Mouse (Mus musculus): ENCODE measurements around the gene Slc52a3.

Slc52a3 gene

GRCm38 (mm10) chr2:151999669-152000290 is 3.5 kb downstream of the Slc52a3 start:
- DNase-seq (ENCODE audit: low spot score): no peak

GRCm38 (mm10) chr2:152000291-152000679 is 4.0 kb downstream of the Slc52a3 start:
- DNase-seq (ENCODE audit: low spot score): no peak

- no peak for DNase-seq (ENCODE audit: low spot score)
These were observed 4.4 kb downstream of the Slc52a3 start for GRCm38 (mm10) chr2:152000735-152001134.

- DNase-seq (ENCODE audit: low spot score): no peak
These were observed 6.2 kb downstream of the Slc52a3 start for GRCm38 (mm10) chr2:152002529-152002928.

DNA sequence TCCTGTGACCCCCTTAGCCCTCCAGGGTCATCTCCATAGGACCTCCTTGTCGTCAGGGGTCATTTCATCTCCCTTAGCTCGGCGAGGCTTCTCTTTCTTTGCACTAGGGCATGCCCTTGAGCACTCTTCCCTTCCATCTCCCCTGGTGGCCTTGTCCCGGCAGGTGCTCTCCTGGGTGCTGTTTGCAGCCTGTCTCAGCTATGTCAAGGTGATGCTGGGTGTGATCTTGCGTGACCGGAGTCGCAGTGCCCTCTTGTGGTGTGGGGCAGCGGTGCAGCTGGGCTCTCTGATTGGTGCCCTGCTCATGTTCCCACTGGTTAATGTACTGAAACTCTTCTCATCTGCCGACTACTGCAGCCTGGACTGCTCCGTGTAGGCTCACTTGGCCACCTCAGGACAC is 11.5 kb downstream of the Slc52a3 start:
- DNase-seq (ENCODE audit: low spot score): no peak

- no peak for DNase-seq (ENCODE audit: low spot score)
These were observed 12.9 kb downstream of the Slc52a3 start for GRCm38 (mm10) chr2:152009061-152009779.

- DNase-seq (ENCODE audit: low spot score): no peak
These were observed 13.9 kb downstream of the Slc52a3 start for GRCm38 (mm10) chr2:152010251-152010650.

DNA sequence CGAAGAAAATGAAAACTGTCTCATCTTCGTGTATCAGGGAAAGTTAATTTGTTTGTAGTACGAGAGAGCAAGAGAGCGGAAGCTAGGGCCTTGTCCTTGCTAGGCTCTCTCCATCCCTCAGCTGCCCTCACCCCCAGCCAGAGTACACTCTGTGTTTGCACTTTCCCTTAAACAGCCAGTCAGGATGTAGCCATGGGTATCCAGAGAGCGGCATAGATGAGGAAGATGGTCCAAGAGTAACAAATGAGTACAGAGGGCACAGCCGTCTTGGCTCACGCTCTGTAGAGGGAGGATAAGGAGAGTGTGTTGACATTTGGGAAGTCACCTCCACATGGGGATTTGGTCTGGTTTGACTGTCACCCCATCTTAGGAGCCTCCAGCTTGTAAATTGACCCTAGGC is 14.3 kb downstream of the Slc52a3 start:
- DNase-seq (ENCODE audit: low spot score): no peak

- DNase-seq (ENCODE audit: low spot score): no peak
These were observed 15.4 kb downstream of the Slc52a3 start for GRCm38 (mm10) chr2:152011724-152012123.

- no peak for DNase-seq (ENCODE audit: low spot score)
These were observed 15.9 kb downstream of the Slc52a3 start for GRCm38 (mm10) chr2:152012222-152012621.

DNA sequence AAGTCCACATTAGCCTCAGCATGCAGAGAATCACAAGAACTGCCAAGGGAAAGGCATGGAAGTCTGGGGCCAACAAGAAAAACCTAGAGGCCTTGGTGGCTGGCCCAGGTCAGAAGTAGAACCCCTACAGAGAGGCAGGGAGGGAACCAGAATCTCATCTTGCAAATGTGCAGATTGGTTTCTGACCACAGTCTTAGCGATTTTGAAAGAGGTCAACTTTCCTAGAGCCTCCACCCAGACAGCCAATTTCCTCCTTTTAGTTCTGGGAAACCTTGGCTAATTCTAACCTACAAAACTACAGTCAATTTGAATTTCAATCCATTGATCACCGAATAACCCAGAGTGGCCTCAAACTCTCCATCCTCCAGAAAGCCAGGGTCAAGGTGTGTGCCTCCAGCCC is 16.4 kb downstream of the Slc52a3 start:
- no peak for DNase-seq (ENCODE audit: low spot score)

GRCm38 (mm10) chr2:152015997-152016396 is 19.7 kb downstream of the Slc52a3 start:
- DNase-seq (ENCODE audit: low spot score): no peak

GRCm38 (mm10) chr2:152016666-152017065 is 20.4 kb downstream of the Slc52a3 start:
- DNase-seq (ENCODE audit: low spot score): no peak

DNA sequence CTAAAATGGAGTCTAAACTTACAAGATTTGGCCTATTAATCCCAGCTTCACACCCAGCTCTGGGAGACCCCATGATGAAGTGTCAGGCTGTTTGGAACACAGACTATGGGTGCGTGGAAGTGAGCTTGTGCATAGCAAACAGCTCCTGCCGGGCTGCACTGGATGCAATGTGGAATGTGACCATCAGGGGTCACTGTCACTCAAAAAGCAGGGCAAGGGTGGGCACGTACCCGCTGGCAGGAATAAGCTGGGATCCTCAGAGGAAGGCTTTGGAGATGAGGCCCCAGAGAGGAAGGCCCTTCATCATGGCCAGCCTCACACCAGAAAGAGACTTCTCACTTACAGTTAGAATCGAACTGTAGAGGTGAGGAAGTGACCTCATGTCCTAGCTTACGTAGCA is 23.9 kb downstream of the Slc52a3 start:
- no peak for DNase-seq (ENCODE audit: low spot score)

DNA sequence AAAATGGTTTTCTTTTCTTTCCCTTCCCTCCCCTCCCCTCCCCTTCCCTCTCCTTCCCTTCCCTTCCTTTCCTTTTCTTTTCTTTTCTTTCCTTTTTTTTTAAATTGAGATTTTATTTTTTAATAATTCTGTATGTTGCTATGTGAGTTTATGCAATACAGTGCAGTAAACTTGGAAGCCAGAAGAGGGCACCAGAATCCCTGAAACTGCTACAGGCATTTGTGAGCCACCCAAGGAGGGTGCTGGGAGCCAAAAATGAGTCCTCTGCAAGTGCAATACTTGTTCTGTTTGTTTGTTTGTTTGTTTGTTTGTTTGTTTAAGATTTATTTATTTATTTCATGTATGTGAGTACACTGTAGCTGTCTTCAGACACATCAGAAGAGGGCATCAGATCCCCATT is 25.7 kb downstream of the Slc52a3 start:
- no peak for DNase-seq (ENCODE audit: low spot score)

DNA sequence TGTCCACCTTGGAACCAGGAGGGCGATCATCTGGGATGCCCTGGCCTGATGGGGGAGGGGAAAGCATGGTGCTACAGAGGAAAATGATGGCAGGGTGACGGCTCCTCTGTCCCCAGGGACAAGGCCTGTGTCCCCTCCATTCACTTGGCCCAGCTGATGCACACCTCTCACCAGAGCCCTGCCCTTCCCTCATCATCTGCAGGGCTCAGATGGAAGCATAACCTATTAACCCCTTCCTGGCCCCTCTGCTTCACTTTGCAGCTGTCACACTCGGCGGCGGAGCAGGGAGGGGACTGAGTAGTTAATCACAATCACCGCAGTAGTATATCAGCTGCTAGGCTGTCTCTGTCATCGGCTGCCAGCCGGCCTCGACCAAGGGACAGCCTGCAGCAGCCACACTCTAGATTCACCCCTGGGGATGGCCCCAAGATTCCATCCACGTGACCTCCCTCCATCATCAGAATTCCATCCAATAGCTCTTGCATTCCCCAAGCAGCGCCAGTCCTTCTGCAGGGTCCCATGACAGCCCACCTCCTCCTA is 28.6 kb downstream of the Slc52a3 start:
- DNase-seq (ENCODE audit: low spot score): no peak

DNA sequence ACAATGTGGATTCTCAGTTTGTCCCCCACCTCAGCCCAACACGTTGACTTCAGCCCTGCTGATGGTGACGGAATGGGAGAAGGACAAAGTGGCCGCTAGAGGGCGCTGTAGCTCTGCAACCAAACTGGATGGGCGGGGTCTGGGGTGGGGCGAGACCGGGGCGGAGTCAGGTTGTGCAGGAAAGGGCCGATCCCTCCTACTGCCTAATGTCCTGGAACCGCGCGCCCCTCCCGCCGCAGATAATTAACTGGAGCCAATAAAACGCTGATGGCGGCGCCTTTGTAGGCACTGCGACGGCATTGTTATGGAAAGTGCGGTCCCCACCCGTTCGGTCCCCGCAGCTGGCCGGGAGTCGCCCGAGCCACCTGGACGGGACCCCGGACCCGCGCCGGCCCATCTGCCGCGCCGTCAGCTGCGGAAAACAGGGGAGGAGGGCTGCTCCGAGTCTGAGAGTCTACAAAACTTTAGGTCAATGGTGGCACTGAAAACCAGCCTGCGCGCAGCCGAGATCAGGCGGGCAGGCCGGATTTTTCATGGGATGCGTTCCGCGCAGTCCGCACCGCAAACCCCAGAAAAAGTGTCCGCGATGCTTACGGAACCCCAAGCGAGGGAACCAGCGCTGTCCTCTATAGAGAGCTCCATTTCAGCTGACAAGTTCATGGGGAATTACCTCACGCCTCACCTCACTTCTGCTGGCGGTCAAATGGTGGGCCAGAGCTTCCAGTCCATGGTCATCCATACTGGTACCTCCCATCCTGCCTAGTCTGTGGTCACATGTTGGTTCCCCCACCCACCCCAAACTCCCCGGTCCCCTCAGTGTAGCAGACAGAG is 33.2 kb downstream of the Slc52a3 start:
- peak; percentile 58 for DNase-seq (ENCODE audit: low spot score)

DNA sequence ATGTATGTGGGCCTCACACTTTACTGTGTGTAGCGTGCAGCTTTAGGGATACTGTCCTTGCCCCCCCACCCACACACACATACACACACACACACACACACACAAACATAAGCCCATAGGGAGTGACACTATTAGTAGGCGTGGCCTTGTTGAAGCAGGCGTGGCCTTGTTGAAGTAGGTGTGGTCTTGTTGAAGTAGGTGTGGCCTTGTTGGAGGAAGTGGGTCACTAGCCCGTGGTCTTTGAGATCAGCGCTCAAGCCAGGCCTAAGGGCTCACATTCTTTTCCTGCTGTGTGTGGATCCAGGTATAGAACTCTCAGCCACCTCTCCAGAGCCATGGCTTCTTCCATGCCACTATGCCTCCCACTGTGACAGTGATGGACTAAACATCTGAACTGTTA is 34.7 kb downstream of the Slc52a3 start:
- DNase-seq (ENCODE audit: low spot score): no peak

DNA sequence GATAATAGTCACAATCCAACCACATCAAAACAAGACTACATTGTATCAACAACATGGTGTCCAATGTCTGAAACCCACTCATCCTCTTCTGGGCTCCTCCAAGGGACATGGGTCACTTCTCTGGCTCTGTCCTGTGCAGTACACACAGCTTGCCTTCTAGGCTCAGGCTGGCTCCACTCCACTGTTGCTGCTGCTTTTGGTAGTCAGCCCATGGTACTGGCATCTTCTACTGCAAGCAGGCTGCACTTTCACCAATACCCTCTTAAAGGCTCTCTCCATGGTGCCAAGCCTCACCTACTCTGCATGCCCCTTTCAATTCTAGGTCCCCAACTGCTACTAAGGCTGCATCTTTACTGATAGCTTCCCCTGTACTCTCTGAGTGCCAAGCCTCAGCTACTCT is 43.8 kb downstream of the Slc52a3 start:
- no peak for DNase-seq (ENCODE audit: low spot score)

DNA sequence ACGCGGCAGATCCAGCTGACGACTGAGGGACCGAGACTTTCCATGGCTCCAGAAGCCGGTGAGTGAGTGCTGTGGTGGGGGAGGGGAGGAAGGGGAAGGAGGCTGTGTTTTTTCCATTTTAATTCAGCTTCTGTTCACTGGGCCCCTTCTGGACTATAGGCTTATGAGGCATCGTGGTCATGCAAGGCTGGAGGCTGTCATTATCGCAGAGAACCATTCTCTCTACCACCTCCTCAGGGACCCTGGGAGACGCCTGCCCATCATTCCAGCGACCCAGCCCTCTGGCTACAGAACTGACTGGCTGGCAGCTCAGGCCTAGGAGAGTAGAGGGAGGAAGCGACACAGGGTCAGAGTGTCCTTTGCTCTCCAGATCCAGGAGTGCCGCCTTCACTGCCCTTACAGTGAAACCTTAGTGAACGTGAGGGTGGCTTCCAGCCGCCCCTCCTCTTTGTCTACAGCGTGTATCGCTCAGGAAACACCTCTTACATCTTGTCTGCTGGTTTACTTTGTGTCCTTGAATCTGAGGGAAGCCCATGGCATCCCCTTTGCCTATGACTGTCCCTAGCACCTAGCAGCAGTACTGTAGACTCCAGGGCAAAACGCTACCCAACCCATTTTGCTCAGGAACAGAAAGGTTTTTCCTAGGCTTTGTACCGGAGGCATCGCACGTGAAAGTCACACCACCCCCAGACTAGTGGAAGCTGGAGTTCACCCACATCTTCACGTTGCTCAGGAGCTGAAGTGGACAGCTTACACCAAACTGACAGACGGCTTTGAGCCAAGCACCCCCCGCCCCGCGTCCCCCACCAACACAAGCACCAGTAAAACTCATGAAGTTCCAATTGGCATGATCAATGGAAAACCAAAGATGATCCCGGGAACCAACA is 51.0 kb downstream of the Slc52a3 start:
- no peak for DNase-seq (ENCODE audit: low spot score)
